Mouse (Mus musculus) left cerebral cortex, adult 8-10 months (tissue): ENCODE measurements around the gene Dpp10. TPM values are rescaled to one million over a fixed set of nuclear protein-coding genes. Genes with fewer than 3 reads are reported as not detected.

Experiments used
- DNase-seq, 2 experiments: peaks; one replicate each; pipeline ENCODE4 v3.0.0; 2022; ENCODE audit warnings: low spot score in 2 of 2
- total RNA-seq, 4 experiments: library from RNA; stranded (reverse); gene quantifications; 2 replicates each; pipeline ENCODE4 v1.2.4; 2022

Gene Dpp10
- total RNA-seq: 100 to 1,000 TPM; 132 to 171 (median 147) TPM

DNA sequence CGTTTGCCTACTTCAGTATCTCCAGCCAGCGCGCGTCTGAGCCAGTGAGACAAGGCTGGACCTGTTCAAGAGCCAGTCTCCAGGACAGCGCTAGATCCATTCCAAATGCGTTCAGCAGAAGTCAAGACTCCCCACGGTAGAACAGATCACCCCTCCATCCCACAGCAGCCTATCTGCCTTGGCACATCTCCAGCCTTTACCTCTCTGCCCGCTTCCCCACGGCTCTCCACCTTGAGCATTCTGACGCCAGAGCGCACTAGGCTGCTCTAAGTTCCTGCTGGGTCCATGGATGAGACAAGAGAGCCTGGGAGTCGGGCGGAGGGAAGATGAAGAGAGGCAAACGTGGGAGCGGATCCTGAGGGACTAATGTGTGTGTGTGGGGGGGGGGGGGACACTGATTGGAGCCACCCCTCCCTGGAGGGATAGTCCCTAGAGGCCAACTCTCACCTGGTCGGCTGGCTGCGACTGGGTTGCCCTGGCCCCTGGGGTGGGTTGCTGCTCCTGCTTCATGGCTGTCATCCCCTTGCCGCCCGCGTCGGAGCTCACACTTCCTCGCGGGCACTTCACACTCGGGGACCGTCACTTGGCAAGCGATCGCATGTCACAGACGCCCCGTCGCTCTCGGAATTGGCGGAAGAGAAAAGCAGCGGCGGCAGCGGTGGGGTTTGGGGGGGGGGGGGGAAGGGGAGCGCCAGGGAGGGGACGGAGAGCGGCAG is at the start of gene Dpp10:
Dpp10 (minus strand) TSS at position 635 of the 716 bp plus-strand sequence.
- peak; percentile 21 to 32 for DNase-seq

DNA sequence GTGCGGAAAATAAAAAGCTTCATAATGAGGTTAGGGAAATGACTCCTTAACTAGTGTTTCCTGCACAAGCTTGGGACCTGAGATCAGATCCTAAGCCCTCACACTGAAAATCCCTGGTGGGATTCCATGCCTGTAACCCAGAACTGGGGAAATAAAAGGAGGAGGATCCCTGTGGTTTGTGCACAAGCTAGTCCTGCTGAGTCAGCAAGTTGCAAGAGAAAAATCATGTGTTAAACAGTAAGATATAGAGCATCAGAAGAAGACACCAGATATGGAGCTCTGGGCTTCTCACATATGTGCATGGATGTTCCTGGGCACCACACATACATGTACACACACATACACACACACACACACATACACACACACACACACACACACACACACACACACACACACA is 3.2 kb upstream of the Dpp10 start:
- no peak for DNase-seq

DNA sequence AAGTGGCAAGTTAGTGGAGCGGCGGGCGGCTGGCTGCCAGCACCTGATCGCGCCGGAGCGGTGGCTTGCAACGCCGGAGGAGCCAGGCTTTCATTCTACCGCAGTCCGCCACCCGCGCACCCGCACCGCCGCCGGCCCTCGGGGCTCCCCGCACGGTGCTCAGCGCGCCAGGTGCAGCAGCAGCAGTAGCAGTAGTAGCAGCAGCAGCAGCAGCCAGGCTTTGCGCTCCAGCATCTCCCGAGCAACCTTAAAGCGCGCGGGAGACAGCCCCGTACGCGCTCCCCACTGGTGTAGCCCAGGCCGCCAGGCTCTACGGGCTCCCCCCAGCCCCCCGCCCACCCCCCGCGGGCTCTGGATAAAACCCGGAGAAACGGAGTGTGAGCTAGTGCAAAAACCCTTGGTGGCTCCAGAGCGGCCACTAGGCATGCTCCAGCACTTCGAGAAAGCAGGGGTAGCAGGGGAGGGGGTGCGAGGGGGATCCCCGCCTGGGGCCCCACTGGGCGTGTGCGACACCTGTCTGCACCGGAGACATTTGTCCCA is 472 bp upstream of the Dpp10 start:
- peak; percentile 40 to 69 for DNase-seq

DNA sequence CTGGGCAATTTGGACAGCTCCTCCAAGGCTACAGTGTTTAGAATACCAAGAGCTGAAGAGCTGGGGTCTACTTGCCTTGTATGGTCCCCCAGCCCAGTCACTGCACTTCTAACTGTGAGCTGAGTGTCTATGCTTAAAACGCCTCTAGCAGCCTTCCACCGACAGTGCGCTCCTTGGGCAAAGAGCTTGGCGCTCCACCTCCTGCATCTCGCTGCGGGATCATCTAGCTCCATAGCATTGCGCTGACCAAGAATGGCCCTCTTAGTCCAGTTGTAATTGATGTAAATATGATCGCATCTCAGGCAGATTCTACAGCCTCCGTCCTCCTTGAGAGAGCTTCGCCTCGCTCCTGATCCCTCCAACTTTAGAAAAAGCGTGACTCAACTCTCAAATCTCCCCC is 1.2 kb downstream of the Dpp10 start:
- peak in 1 of 2 experiments; percentile 19 for DNase-seq

DNA sequence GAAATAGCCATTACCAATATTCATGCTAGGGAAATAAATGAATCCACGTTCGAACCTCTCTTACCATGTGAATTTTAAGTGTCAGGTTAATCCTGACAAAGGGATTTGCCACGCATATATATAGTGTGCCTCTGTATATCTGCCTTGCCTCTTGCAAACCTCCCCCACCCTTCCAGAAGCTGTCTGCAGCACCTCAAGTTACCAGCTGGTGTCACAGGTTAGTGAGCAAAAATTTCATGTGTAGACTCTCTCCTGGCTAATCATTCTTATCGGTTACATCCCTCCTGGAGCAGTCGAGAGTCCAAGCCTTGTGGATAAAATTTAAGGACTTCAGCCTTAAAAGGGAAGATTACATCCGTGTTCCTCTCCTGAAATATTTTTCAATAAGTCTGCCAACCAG is 1.9 kb downstream of the Dpp10 start:
- DNase-seq: no peak

DNA sequence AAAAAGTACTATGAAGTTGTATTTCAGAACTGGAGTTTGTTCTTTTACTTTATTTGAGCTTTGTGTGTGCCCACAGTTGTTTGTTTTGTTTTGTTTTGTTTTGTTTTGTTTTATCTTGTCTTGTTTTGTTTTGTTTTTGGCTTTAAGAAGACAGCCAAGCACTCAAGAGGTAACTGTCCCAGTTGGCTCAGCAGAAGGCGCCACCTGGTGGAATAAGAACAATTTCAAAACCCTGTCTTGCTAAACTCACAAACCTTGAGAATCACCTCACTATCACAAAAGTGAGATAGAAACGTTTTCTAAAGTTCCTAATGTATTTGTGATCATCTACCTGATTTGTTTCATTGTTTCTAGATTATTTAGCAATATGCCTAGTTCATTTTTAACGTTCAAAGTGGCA is 3.8 kb downstream of the Dpp10 start:
- no peak for DNase-seq

DNA sequence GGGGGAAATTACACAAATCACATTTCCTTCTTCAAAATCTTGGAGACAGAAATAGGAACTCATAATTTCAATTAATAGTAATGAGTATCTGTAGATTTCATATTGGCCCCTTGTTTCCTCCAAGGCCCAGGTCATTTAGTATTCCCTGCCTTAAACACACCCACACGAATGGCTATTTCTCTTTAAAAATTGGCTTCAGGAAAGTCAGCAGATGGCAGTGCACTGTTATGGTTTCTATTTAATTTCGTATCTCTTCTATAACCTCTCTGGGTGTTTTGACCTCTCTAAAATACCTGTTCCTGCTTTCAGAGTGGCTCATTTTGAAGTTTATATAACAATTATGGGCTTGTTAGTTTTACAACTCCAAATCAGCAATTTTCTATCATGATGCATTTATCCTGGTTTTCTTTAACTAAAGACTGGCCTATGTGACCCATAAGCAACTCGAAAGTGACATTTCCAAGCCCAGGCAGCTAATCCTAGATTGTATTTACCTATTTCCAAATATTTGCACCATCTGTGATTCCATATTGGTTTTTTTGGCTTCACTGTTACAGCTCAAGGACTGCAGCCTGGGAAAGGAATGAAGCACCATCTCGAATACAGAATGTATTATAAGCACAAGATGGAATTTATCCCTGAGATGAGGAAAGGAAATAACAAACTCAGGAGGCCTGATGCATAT is 9.9 kb downstream of the Dpp10 start:
- no peak for DNase-seq

DNA sequence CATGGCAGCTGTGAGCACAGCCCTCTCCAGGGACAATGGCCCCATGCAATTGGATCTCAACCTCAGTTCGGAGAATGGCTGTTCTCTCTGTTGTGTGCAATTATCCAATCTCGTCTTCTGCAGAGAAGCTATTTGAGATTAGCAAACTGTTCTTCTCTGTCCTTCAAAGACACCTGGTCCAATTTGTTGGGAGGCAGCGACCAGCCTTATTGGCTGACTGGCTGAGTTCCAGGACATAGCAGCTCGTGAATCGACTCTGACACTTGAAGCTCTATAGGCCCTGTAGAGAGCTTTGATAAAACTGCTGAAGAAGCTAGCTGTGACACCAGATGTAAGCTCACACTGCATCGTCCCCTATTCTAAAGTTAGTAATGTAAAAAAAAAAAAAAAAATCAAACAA is 12.7 kb downstream of the Dpp10 start:
- DNase-seq: no peak

DNA sequence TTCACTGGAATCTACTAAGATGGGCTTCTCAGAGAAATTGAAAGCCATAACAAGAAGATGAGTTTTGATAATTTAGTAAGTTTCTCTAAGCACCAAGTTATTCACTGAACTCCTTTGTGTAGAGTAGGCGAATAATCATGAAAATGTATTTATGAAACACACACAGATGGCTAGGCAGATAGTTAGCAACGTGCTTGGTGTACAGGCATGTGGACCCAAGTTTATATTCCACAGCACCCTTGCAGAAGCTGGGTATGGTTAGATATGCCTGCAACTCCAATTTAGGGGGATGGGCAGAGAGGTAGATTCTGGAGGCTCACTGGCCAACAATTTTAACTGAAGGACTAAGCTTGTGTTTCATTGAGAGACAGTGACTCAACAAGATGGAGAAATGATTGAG is 13.4 kb downstream of the Dpp10 start:
- DNase-seq: no peak

DNA sequence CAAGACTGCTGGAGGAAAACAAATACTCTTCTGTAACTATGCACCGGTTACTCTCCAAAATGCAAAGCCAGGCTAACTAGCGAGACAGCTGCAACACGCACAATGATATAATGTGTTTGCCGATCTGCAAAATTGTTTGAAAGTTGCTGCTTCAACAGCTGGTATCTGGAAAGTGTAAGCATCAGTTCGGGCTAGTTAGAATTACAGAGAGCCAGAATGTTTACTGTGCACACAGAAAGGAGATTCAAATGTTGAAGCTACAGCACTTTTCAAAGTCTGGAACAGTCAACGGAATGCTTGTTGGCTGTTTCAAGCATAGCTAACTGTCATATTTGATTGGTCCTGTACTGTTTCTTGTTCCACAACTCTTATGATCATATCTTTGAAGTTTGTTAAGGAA is 42.6 kb downstream of the Dpp10 start:
- DNase-seq: no peak

DNA sequence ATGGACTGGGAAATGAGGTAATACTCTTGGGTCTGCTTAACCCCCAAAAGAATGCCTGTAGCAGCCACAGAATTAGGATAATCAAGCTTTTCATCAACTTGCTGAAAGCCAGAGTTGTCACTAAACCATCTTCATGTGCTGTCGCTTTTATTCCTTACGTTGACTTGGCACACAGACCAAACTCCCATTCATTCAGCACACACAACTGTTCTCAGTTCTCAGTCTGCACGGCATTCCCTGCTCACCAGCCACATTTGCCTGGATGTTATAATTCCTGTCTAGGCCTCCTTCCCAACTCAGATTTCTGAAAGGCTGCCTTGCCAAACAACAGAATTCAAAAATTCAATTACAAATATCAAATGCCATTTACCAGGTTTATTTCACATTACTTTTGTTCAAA is 49.6 kb downstream of the Dpp10 start:
- DNase-seq: no peak

DNA sequence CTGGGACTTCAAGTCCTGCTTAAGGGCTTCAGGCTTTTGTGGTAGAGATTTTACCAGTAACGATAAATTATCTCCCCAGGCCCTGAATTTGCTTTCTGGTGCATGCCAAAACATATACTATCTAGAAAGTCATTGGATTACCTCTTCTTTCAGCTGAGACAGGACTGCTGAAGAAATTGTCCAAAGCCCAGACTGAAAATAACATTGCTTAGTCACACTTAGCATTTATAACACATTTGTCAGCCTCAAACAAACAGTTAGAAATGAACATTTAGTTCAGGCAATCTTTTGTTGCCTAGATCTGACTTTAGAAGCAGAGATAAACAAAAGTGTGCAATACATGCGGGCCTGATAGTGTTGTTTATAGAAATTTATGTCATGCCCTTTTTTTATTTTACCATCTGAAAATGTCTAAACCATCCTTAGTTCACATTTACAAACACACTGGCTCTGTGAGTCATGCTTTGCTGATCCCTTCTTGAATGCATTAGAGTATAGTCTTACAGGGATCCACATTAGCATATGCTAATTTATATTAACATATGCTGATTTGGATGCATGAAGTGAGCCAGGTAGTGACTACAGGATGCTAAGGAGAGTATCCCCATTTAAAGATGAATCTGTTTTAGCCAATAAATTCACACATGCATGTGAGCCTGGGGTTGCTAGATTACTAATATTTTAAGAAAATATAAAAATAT is 59.9 kb downstream of the Dpp10 start:
- no peak for DNase-seq

DNA sequence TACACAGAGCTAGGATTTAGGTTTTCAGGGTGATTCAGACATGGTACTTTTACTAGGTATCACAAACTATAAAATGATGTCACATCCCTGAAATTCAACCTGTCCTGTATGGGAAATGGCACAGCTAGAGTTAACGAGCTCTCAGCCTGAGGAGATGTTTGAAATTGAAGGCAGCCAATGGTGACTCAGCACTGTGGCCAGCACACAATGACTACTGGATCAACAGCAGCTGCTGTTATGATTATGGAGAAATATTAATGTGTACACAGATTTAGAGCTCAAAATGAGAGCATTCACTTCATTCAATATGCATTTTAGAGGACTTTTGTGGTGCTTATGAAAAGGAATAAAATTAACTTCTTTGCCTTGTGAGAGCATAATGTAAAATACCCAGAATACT is 66.8 kb downstream of the Dpp10 start:
- DNase-seq: no peak

DNA sequence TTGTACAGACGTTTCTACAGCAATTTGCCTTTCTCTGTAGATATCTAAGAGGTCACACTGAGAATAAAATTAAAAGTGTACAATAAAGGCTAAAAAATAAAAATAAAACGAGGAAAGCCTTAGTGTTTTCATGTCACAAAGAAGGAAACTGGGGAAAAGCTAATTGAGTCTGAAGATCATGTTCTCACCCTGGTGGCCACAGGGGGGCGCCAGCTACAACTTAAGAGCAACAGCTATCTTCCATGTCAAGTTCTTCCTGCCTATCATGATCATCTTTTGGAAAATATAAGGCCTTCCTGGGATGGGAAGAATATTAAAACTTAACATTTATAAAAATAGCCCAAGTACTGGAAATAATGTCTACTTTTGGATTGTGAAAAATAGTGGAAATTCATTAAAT is 70.7 kb downstream of the Dpp10 start:
- no peak for DNase-seq

DNA sequence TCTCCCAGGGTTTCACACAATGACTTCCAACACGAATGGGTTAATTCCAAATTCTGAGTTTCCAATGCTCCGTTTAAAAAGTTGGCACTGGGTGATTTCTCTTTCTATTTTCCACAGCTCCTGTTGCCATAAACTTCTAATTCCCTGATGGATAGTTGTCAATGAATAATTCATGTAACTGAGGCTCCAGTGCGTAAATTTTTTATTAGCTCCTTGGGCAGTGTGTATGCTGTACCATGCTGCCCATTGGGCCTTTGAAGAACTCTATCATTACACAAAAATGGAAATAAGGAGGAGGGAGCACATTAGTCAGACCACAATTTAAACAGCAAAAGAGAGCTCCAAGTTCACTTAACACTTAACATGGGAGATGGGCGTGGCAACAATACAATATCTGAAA is 99.2 kb downstream of the Dpp10 start:
- no peak for DNase-seq

DNA sequence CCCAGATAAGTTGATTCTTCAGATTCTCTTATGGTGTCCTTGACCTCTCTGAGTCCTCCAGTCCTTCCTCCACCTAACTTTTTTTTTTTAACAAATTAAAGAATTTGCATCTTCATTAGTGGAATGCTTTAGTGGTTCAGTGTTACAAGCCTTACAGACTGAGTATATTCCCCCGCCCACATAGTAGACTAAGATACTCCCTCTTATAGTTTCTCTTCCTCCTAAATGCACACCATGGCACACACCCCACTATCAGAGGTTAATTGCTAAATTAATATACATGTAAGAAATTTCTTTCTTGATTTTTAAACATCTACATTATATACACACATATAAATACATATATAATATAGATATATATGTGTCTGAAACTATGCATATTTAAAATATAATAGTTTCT is 104.5 kb downstream of the Dpp10 start:
- DNase-seq: no peak

DNA sequence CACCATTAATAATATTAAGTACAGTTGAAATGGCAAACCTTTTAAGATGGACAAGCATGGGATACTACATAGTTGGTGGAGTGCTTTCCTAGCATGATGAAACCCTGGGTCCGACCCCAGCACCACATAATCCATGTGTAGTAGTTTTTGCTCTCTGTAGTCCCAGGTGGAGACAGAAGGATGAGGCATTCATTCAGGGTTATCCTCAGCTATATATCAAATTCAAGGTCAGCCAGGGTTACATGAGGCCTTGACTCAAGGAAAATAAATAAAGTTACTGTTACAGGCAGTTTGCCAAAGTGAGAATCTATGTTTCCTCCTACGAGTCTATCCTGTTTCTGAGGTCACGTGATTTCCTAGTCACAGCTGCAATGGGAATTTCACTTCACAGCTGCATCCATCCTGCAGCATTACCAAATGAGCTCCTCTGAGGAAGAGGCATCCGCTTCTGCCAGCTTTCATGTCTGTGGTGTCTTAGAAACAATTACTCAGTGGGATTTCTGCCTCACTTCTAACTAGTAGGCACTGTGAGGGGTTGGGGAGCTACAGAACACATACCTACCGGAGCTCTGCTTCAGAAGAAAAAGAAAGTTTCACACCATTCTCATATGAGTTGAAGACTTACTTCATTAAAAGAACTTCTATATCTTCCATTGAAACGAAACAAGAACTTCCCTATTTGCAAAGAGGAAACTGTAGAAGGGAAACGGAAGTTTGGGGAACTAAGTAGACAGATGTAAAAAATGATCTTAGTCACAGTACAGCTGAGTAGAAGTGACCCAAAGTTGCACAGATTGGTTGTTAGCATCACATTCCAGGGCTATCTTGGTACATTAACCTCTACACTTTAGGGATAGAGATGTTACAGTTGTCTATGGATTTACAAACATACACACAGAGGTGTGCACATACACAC is 111.3 kb downstream of the Dpp10 start:
- DNase-seq: no peak

DNA sequence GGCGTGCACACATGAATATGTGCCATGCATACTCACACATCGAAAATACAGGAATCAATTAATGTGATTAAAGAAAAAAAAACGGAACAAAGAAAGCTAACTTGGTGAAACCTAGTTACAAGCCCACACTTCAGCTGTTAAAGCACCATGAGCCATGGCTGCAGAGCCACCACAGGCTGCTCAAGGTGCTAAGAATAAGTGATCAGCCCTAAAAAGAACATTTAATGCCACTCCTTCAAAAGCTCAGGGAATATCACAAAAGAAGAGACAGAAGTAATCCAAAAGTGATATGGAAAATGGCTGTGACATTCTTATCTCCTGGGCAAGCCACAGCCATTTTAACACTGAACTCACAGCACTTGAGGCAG is 117.4 kb downstream of the Dpp10 start:
- no peak for DNase-seq

DNA sequence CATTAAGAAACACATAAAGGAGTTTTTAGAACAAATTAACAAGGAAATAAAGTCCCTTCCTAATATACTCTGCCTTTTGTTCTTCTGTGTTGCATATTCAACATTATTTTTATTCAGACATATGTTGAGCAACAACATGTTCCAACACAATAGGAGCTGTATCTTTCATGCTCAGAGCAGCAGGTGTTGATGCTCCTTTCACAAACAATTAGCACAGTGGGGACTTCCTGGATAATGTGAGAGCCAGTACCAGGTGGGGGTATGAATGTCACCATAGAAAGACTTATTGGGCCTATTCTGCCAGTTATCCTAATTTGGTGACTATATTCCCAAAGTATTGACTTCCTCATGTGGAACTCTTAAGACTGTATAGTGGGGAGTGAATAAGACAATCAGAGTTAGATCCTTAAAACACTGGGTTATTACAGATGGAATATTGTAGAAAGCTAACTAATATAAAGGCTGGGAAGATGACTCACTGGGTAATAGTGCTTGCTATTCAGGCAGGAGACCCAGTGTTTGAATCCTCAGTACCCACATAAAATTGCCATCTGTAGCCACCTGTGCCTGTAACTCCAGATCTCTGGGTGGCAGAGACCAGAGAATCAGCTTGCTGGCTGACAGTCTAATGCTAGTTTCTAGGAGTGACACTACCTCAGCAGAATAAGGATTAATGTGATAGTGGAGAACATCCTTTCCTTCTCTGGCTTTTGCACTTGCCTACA is 117.9 kb downstream of the Dpp10 start:
- no peak for DNase-seq

DNA sequence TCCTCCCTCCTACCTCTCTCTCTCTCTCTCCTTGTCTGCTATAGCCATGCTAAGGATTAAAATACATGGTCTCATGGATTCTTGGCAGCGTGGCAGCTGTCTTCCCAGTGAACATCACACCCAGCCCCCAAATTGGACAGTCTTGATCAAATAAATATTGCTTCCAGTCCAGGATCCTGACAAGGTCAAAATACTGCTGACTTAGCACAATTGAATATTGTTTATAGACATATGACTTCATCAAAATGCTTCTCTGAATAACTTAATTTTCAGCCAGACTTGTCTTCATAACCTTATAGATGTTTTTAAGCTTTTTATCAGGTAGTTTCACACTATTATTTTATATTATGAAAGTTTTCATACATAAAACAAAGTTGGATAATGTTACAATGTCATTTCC is 120.5 kb downstream of the Dpp10 start:
- no peak for DNase-seq

DNA sequence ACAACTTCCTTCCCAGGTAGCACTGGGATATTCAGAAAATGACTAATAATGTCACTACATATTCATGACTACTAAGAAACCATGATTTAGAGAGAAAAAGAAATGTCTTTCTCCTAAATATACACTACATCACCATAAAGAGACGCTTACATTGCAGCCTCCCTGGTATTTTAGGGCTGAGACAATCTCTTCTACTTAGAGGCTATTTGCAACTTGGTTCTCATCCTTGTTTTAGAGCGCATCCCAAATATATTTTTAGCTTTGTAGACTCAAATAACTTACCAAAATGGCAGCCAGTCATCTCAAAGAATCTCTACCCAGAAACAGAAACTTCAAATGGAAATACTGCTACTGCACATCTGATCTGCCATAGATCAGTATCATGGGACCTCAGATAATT is 121.5 kb downstream of the Dpp10 start:
- DNase-seq: no peak
